In the genomic region with DNA sequence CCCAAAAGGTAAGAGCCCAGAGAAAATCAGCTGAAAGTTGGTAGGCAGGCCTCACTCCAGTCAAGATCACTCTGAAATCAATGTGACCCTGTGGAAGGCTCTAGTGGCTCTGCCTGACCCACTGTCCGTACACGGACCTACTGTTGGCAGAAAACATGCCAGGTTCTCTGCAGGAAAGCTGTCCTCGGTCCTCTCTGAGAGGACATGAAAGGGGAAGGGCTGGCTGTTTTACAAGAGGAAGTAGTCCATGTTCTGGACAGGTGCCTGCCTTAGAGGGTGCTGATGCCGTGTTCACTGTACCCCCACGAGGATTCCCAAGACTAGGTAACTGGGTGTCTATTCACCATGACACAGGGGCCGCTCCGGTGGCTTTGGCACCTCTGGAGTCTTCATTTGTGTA, we compare ENCODE assay signal across 21 mouse cellular contexts. TPM values are rescaled to one million over a fixed set of nuclear protein-coding genes. Genes with fewer than 3 reads are reported as not detected.
DNase-seq lines count a peak whose midpoint lies in the region; ATAC-seq and TF ChIP-seq lines count a peak whose summit lies in the region.
"Had no signal": no experiment of that assay in that cellular context is flagged by ENCODE, and none has a peak within 500 bp of the region (broad histone marks: within the 10 kb centered on the region; RNA-seq: fewer than 3 reads in every experiment).

No protein-coding gene starts in this region.

- peaks cover 5% of the 10 kb centered on the region; the same call in 1 of the 2 replicates for H3K36me3 ChIP-seq in stomach, embryonic 14.5 days (ENCODE audit: control insufficient read depth, insufficient read depth, low read length)

- no peaks in the 10 kb centered on the region for H3K9me3 ChIP-seq in stomach, embryonic 14.5 days (ENCODE audit: control insufficient read depth, low read depth, low read length)
- H3K9me3 ChIP-seq: limb, embryonic 15.5 days had no signal

- no peak for DNase-seq in gastrocnemius, adult 2 months
- no peak for DNase-seq in gastrocnemius, postnatal 14 days
- DNase-seq in left cerebral cortex, adult 2 months (ENCODE audit: extremely low spot score in 1 of 2, low spot score in 2 of 2) = no peak
- no peak for DNase-seq in left cerebral cortex, adult 9 months (ENCODE audit: low spot score in 2 of 2)
- DNase-seq in brain, adult 2 months (ENCODE audit: low read depth, low spot score) = peak; percentile 29
- no peak for DNase-seq in natural killer cell, adult 2 months (ENCODE audit: low spot score in 2 of 2)
- DNase-seq in gastrocnemius, postnatal 25 days = no peak
- DNase-seq: adrenal gland, adult 8-10 months; cerebellum, adult 11-12 months; cerebellum, postnatal 36 days; layer of hippocampus, adult 9-11 months; liver, postnatal 0 days; lung, postnatal 4 days; retina, postnatal 1 day; thymus, postnatal 14 days had no signal

- no peak for TF ChIP-seq CTCF in gastrocnemius, adult 2 months (IDR thresholded peaks at IDR 0.05)
- TF ChIP-seq CTCF in left cerebral cortex, adult 2 months (IDR thresholded peaks at IDR 0.05) = no peak

- no peak overlapping the region for H3K4me2 ChIP-seq in stomach, embryonic 14.5 days (replicated peaks; ENCODE audit: low read depth, low read length)
- H3K4me2 ChIP-seq: limb, embryonic 15.5 days had no signal

- H3K27ac ChIP-seq in gastrocnemius, adult 2 months = peak overlapping the region; percentile 49; the same call in 1 of the 2 replicates
- H3K27ac ChIP-seq in left cerebral cortex, adult 2 months = peak overlapping the region; percentile 94
- H3K27ac ChIP-seq in stomach, embryonic 14.5 days (ENCODE audit: low read length) = peak overlapping the region; percentile 44; the same call in 1 of the 2 replicates

- no peak overlapping the region for H3K9ac ChIP-seq in stomach, embryonic 14.5 days (replicated peaks; ENCODE audit: low read depth, low read length)
- H3K9ac ChIP-seq: limb, embryonic 15.5 days; liver, postnatal 0 days had no signal

- WGBS in stomach, embryonic 14.5 days = 82% methylated on average over 7 of the region's 7 CpGs

- ATAC-seq in stomach, embryonic 14.5 days (ENCODE audit: insufficient number of reproducible peaks, insufficient read depth, low FRiP score, low read depth) = no peak
- ATAC-seq: forebrain, embryonic 14.5 days; liver, postnatal 0 days; midbrain, embryonic 16.5 days had no signal

- intact Hi-C loops in gastrocnemius, adult 2 months (cut with DNase I) = no loop called here
- intact Hi-C loops in gastrocnemius, postnatal 14 days (cut with DNase I; ENCODE audit: low total_unique reads) = no loop called here
- intact Hi-C loops in left cerebral cortex, adult 2 months (cut with DNase I) = no loop called here

- H3K4me3 ChIP-seq in gastrocnemius, adult 2 months = no peak overlapping the region; the same call in 1 of the 2 replicates
- H3K4me3 ChIP-seq in left cerebral cortex, adult 2 months = no peak overlapping the region
- H3K4me3 ChIP-seq in stomach, embryonic 14.5 days (ENCODE audit: low read depth, low read length) = no peak overlapping the region
- H3K4me3 ChIP-seq: erythroblast, embryonic 14.5 days; limb, embryonic 15.5 days had no signal

- H3K27me3 ChIP-seq in stomach, embryonic 14.5 days (ENCODE audit: control insufficient read depth, insufficient read depth, low read length) = no peaks in the 10 kb centered on the region
- H3K27me3 ChIP-seq: limb, embryonic 15.5 days had no signal

- H3K4me1 ChIP-seq in stomach, embryonic 14.5 days (ENCODE audit: control insufficient read depth, insufficient read depth, low read length) = peaks cover 28% of the 10 kb centered on the region

RNA-seq across cellular contexts. Expression of gene Baiap2, which starts 45.3 kb away (rescaled TPM):
- 1 to 10 TPM; 1.5 to 2.0 TPM for total RNA-seq in gastrocnemius, adult 2 months (2021)
- total RNA-seq in gastrocnemius, postnatal 14 days (2021) = 1 to 10 TPM; 3.4 to 3.9 TPM
- total RNA-seq in left cerebral cortex, adult 2 months (2021) = 100 to 1,000 TPM; 249 to 287 TPM
- 27.6 and 28.0 TPM in 2 replicates for polyA plus RNA-seq in stomach, embryonic 14.5 days (2014; fragmentation: Nextera tagmentation; extraction: Ambion mirVana)
- total RNA-seq in gastrocnemius, postnatal 25 days (2021) = 1 to 10 TPM; 2.2 to 3.4 TPM

RNA-seq across cellular contexts. Expression of gene Aatk, which starts 59.1 kb away (rescaled TPM):
- total RNA-seq in gastrocnemius, adult 2 months (2021) = 1 to 10 TPM; 2.8 to 2.9 TPM
- total RNA-seq in gastrocnemius, postnatal 14 days (2021) = 10 to 100 TPM in 1 of 2 experiments, 1 to 10 TPM in 1; 9.4 to 17.0 TPM
- 100 to 1,000 TPM; 193 to 203 TPM for total RNA-seq in left cerebral cortex, adult 2 months (2021)
- 3.5 and 4.1 TPM in 2 replicates for polyA plus RNA-seq in stomach, embryonic 14.5 days (2014; fragmentation: Nextera tagmentation; extraction: Ambion mirVana)
- total RNA-seq in gastrocnemius, postnatal 25 days (2021) = 1 to 10 TPM; 4.8 to 4.9 TPM
- polyA plus RNA-seq: C2C12 had no signal

Comparison
In these comparisons a context has a peak if more than half of its experiments do, and no peak if none do; other contexts are left out.
1. H3K27ac ChIP-seq: peak in every context shown above with its lines; median percentile 94 in left cerebral cortex, adult 2 months; 49 in gastrocnemius, adult 2 months; 44 in stomach, embryonic 14.5 days.
2. RNA of gene Baiap2, which starts 45.3 kb away (total RNA-seq): 249 to 287 TPM in left cerebral cortex, adult 2 months; 3.4 to 3.9 TPM in gastrocnemius, postnatal 14 days, 2.2 to 3.4 TPM in gastrocnemius, postnatal 25 days and 1.5 to 2.0 TPM in gastrocnemius, adult 2 months; every median in the first group is over 10 times any median in the second.
3. RNA of gene Aatk, which starts 59.1 kb away (total RNA-seq): 193 to 203 TPM in left cerebral cortex, adult 2 months; 9.4 to 17.0 TPM in gastrocnemius, postnatal 14 days, 4.8 to 4.9 TPM in gastrocnemius, postnatal 25 days and 2.8 to 2.9 TPM in gastrocnemius, adult 2 months; every median in the first group is over 10 times any median in the second.